Mouse (Mus musculus) neural tube, embryonic 15.5 days (tissue): ENCODE measurements around the gene Gm10134. TPM values are rescaled to one million over a fixed set of nuclear protein-coding genes. Genes with fewer than 3 reads are reported as not detected.

Experiments
- ATAC-seq: fragments of 200-750 bp; cut with Nextera tagmentation; 2 replicates; pipeline ENCODE4 v1.8.0; 2017; ENCODE audit warnings: mild to moderate bottlenecking, moderate TSS enrichment, moderate library complexity; ENCODE audit not compliant: low FRiP score
- H3K27ac ChIP-seq: fragments of 300-500 bp; sonication (generic); replicated peaks from 2 replicates; pipeline ENCODE4 v1.5.1; 2015; ENCODE audit warnings: mild to moderate bottlenecking, inconsistent platforms
- H3K27me3 ChIP-seq: fragments of 300-500 bp; sonication (generic); replicated peaks from 2 replicates; pipeline ENCODE4 v1.6.1; 2015; ENCODE audit warnings: inconsistent platforms
- H3K36me3 ChIP-seq: fragments of 300-500 bp; sonication (generic); 2 replicates; pipeline ENCODE4 v1.6.1; 2015; ENCODE audit warnings: inconsistent platforms
- H3K4me1 ChIP-seq: fragments of 300-500 bp; sonication (generic); 2 replicates; pipeline ENCODE4 v1.6.1; 2015; ENCODE audit warnings: inconsistent platforms
- H3K4me2 ChIP-seq: fragments of 300-500 bp; sonication (generic); 2 replicates; pipeline ENCODE4 v1.6.1; 2015; ENCODE audit warnings: inconsistent platforms, mild to moderate bottlenecking, moderate library complexity
- H3K4me3 ChIP-seq: fragments of 300-500 bp; sonication (generic); replicated peaks from 2 replicates; pipeline ENCODE4 v1.5.1; 2015; ENCODE audit warnings: mild to moderate bottlenecking, inconsistent platforms
- H3K9ac ChIP-seq: fragments of 300-500 bp; sonication (generic); replicated peaks from 2 replicates; pipeline ENCODE4 v1.6.1; 2015; ENCODE audit warnings: mild to moderate bottlenecking, inconsistent platforms
- H3K9me3 ChIP-seq: fragments of 300-500 bp; sonication (generic); replicated peaks from 2 replicates; pipeline ENCODE4 v1.6.1; 2016; ENCODE audit warnings: inconsistent platforms
- WGBS: fragments of 180-500 bp; shearing (Covaris S2); methylation state at CpG from one replicate; pipeline ENCODE4 v1.1.7; 2015; ENCODE audit warnings: mixed read lengths; 5-methylcytosine and 5-hydroxymethylcytosine counted together
- polyA plus RNA-seq: library from polyadenylated mRNA; unstranded; fragments of >200 nt; fragmentation: Nextera tagmentation; extraction: Ambion mirVana; gene quantifications from 2 replicates; pipeline ENCODE4 v1.2.1, GENCODE M21; 2015

The Gm10134 gene
- polyA plus RNA-seq, 1 experiment from 2014 or later = 2.1 TPM

- Histone ChIP-seq H3K27me3 (no peaks in the 10 kb centered on the region), H3K4me2 (no peak overlapping the region), H3K9ac (no peak overlapping the region), H3K9me3 (no peaks in the 10 kb centered on the region), H3K36me3 (peaks cover 98% of the 10 kb centered on the region), H3K27ac (no peak overlapping the region), H3K4me3 (no peak overlapping the region), H3K4me1 (no peaks in the 10 kb centered on the region)
- no peak for ATAC-seq
- WGBS = 75% methylated on average over 6 of the region's 6 CpGs
Observed at GRCm38 (mm10) chr2:28546560-28546959, 40.7 kb downstream of the Gm10134 start.

GRCm38 (mm10) chr2:28547237-28548172 lies 41.6 kb downstream of the Gm10134 start:
- Histone ChIP-seq H3K36me3 (peaks cover 98% of the 10 kb centered on the region), H3K9ac (no peak overlapping the region), H3K9me3 (no peaks in the 10 kb centered on the region), H3K4me1 (no peaks in the 10 kb centered on the region), H3K27me3 (no peaks in the 10 kb centered on the region), H3K27ac (no peak overlapping the region), H3K4me2 (no peak overlapping the region), H3K4me3 (no peak overlapping the region)
- 49% methylated on average over 11 of the region's 11 CpGs for WGBS
- peak; percentile 28; the same call in 1 of the 2 replicates for ATAC-seq

- no peak for ATAC-seq
- Histone ChIP-seq H3K4me2 (no peak overlapping the region), H3K4me3 (no peak overlapping the region), H3K4me1 (no peaks in the 10 kb centered on the region), H3K27ac (no peak overlapping the region), H3K9me3 (no peaks in the 10 kb centered on the region), H3K36me3 (peaks cover 99% of the 10 kb centered on the region), H3K9ac (no peak overlapping the region), H3K27me3 (no peaks in the 10 kb centered on the region)
- 93% methylated on average over 13 of the region's 13 CpGs for WGBS
Observed at GRCm38 (mm10) chr2:28549157-28549556, 43.3 kb downstream of the Gm10134 start.

- Histone ChIP-seq H3K27me3 (no peaks in the 10 kb centered on the region), H3K4me1 (no peaks in the 10 kb centered on the region), H3K36me3 (peaks cover 81% of the 10 kb centered on the region), H3K9me3 (no peaks in the 10 kb centered on the region), H3K9ac (no peak overlapping the region), H3K27ac (no peak overlapping the region), H3K4me3 (no peak overlapping the region), H3K4me2 (no peak overlapping the region)
- 91% methylated on average over 5 of the region's 5 CpGs for WGBS
- no peak for ATAC-seq
Observed at GRCm38 (mm10) chr2:28552301-28552700, 46.4 kb downstream of the Gm10134 start.

Other genes with a start within 250 kb of the Gm10134 start
- gene Ppp1r26, start 59.3 kb upstream of the Gm10134 start, polyA plus RNA-seq = 12.4 and 13.9 TPM in 2 replicates
- 4.4 and 5.7 TPM in 2 replicates for gene 1700007K13Rik, start 39.8 kb upstream of the Gm10134 start, polyA plus RNA-seq
- gene Mrps2, start 38.0 kb upstream of the Gm10134 start, polyA plus RNA-seq = 51.4 and 55.5 TPM in 2 replicates
- gene Gbgt1, start 9.2 kb upstream of the Gm10134 start, polyA plus RNA-seq = 1.2 and 2.1 TPM in 2 replicates
- 64.7 and 70.4 TPM in 2 replicates for gene Ralgds, start 7.0 kb downstream of the Gm10134 start, polyA plus RNA-seq
- gene Cel, start 57.3 kb downstream of the Gm10134 start, polyA plus RNA-seq = 0.09 and 3.3 TPM in 2 replicates
- 37.2 and 40.1 TPM in 2 replicates for gene Gtf3c5, start 77.7 kb downstream of the Gm10134 start, polyA plus RNA-seq
- 0.87 TPM in 1 of 2 replicates, not detected in the other for gene Gfi1b, start 115.9 kb downstream of the Gm10134 start, polyA plus RNA-seq
- gene Tsc1, start 135.1 kb downstream of the Gm10134 start, polyA plus RNA-seq = 29.8 and 33.3 TPM in 2 replicates
- gene Spaca9, start 193.6 kb downstream of the Gm10134 start, polyA plus RNA-seq = 1.5 TPM in 2 replicates
- gene Ak8, start 194.1 kb downstream of the Gm10134 start, polyA plus RNA-seq = 1.7 and 1.8 TPM in 2 replicates